Comparison of ENCODE assay signal across 8 mouse cellular contexts in genomic region chr11:73281528-73282027, GRCm38 (mm10). TPM values are rescaled to one million over a fixed set of nuclear protein-coding genes. Genes with fewer than 3 reads are reported as not detected.
DNase-seq lines count a peak whose midpoint lies in the region; ATAC-seq and TF ChIP-seq lines count a peak whose summit lies in the region.

No protein-coding gene starts in this region.

- no peaks in the 10 kb centered on the region; the same call in 1 of the 2 replicates for H3K4me1 ChIP-seq in heart, embryonic 16.5 days (ENCODE audit: control insufficient read depth, insufficient read depth, low read length)
- no peaks in the 10 kb centered on the region for H3K4me1 ChIP-seq in liver, embryonic 12.5 days
- H3K4me1 ChIP-seq in neural tube, embryonic 12.5 days = no peaks in the 10 kb centered on the region
- no peaks in the 10 kb centered on the region for H3K4me1 ChIP-seq in thymus, adult 2 months (replicated peaks; ENCODE audit: control insufficient read depth, insufficient read depth, low read length)

- H3K27ac ChIP-seq in heart, embryonic 16.5 days (ENCODE audit: low read length) = no peak overlapping the region
- H3K27ac ChIP-seq in liver, embryonic 12.5 days = no peak overlapping the region
- H3K27ac ChIP-seq in neural tube, embryonic 12.5 days = no peak overlapping the region
- no peak overlapping the region for H3K27ac ChIP-seq in thymus, adult 2 months (ENCODE audit: control insufficient read depth, insufficient read depth, low read length)

- H3K27me3 ChIP-seq in heart, embryonic 16.5 days (ENCODE audit: control insufficient read depth, insufficient read depth, low read length) = no peaks in the 10 kb centered on the region
- H3K27me3 ChIP-seq in liver, embryonic 12.5 days (replicated peaks) = no peaks in the 10 kb centered on the region; the same call in 1 of the 2 replicates
- no peaks in the 10 kb centered on the region for H3K27me3 ChIP-seq in neural tube, embryonic 12.5 days (replicated peaks)
- H3K27me3 ChIP-seq in thymus, adult 2 months (ENCODE audit: control insufficient read depth, insufficient read depth, low read length) = no peaks in the 10 kb centered on the region

- peak overlapping the region; percentile 31; the same call in 1 of the 2 replicates for H3K9ac ChIP-seq in heart, embryonic 16.5 days (ENCODE audit: low read length)
- no peak overlapping the region for H3K9ac ChIP-seq in liver, embryonic 12.5 days
- peak overlapping the region; percentile 38 for H3K9ac ChIP-seq in neural tube, embryonic 12.5 days

- 3% methylated on average over 16 of the region's 16 CpGs for WGBS in heart, embryonic 16.5 days
- 5% methylated on average over 16 of the region's 16 CpGs for WGBS in liver, embryonic 12.5 days (ENCODE audit: insufficient replicate concordance)
- whole genome bisulfite sequencing in neural tube, embryonic 12.5 days = 2% methylated on average over 16 of the region's 16 CpGs
- WGBS in thymus, adult 2 months = 4% methylated on average over 16 of the region's 16 CpGs

- H3K9me3 ChIP-seq in heart, embryonic 16.5 days (replicated peaks; ENCODE audit: control insufficient read depth, low read length) = no peaks in the 10 kb centered on the region
- H3K9me3 ChIP-seq in liver, embryonic 12.5 days (replicated peaks) = no peaks in the 10 kb centered on the region
- no peaks in the 10 kb centered on the region for H3K9me3 ChIP-seq in neural tube, embryonic 12.5 days

- H3K4me3 ChIP-seq in heart, embryonic 16.5 days (ENCODE audit: low read length) = peak overlapping the region; percentile 39
- peak overlapping the region; percentile 23 for H3K4me3 ChIP-seq in liver, embryonic 12.5 days
- H3K4me3 ChIP-seq in neural tube, embryonic 12.5 days = peak overlapping the region; percentile 32
- H3K4me3 ChIP-seq in thymus, adult 2 months (ENCODE audit: control insufficient read depth, insufficient read depth, low read length) = no peak overlapping the region

- TF ChIP-seq CTCF in brain, embryonic 14.5 days (IDR thresholded peaks at IDR 0.05; ENCODE audit: borderline replicate concordance, extremely low read depth, insufficient read depth, insufficient read length) = peak; percentile 29; the same call in 1 of the 2 replicates
- TF ChIP-seq CTCF in thymus, adult 2 months (IDR thresholded peaks at IDR 0.05; ENCODE audit: borderline replicate concordance, control insufficient read depth, extremely low read depth, insufficient read depth, low read length, poor library complexity) = no peak

- ATAC-seq in heart, embryonic 16.5 days (replicated peaks; ENCODE audit: extremely low read depth, insufficient read depth, low FRiP score) = peak; percentile 59
- peak; percentile 61; the same call in 1 of the 2 replicates for ATAC-seq in liver, embryonic 12.5 days
- ATAC-seq in neural tube, embryonic 12.5 days (ENCODE audit: low FRiP score, low read depth) = peak; percentile 76

- H3K4me2 ChIP-seq in heart, embryonic 16.5 days (ENCODE audit: low read depth, low read length) = peak overlapping the region; percentile 63
- H3K4me2 ChIP-seq in liver, embryonic 12.5 days = peak overlapping the region; percentile 48
- peak overlapping the region; percentile 57 for H3K4me2 ChIP-seq in neural tube, embryonic 12.5 days (replicated peaks)

- no peaks in the 10 kb centered on the region for H3K36me3 ChIP-seq in heart, embryonic 16.5 days (ENCODE audit: control insufficient read depth, insufficient read depth)
- H3K36me3 ChIP-seq in liver, embryonic 12.5 days = no peaks in the 10 kb centered on the region
- H3K36me3 ChIP-seq in neural tube, embryonic 12.5 days = no peaks in the 10 kb centered on the region
- no peaks in the 10 kb centered on the region for H3K36me3 ChIP-seq in thymus, adult 2 months (ENCODE audit: control insufficient read depth, insufficient read depth, low read length)

- peak; percentile 2 to 5 for DNase-seq in B cell, adult 2 months
- DNase-seq in brain, embryonic 14.5 days (ENCODE audit: low read depth) = peak; percentile 83
- peak; percentile 60 for DNase-seq in fibroblast of lung, adult 2 months (ENCODE audit: low read depth)
- peak; percentile 67 to 78 for DNase-seq in kidney, postnatal 25 days
- peak; percentile 19 for DNase-seq in thymus, adult 2 months

- no peak for TF ChIP-seq POLR2A in brain, embryonic 14.5 days (IDR thresholded peaks at IDR 0.05; ENCODE audit: borderline replicate concordance, extremely low read depth, insufficient read depth, insufficient read length, poor library complexity, severe bottlenecking)
- TF ChIP-seq POLR2A in thymus, adult 2 months (IDR thresholded peaks at IDR 0.05; ENCODE audit: control insufficient read depth, extremely low read depth, insufficient read depth, low read length, poor library complexity) = no peak

RNA-seq across cellular contexts. Expression of gene Trpv3, which starts 14.4 kb away (rescaled TPM):
- 0.14 and 0.27 TPM in 2 replicates for polyA plus RNA-seq in brain, embryonic 14.5 days (2012; rRNA removed)
- polyA plus RNA-seq in heart, embryonic 16.5 days (2015; fragmentation: Nextera tagmentation; extraction: Ambion mirVana) = 0.08 and 0.09 TPM in 2 replicates
- not detected in 2 replicates for polyA plus RNA-seq in liver, embryonic 12.5 days (2016; fragmentation: Nextera tagmentation; extraction: Ambion mirVana)
- 0.14 and 0.15 TPM in 2 replicates for polyA plus RNA-seq in neural tube, embryonic 12.5 days (2016; fragmentation: Nextera tagmentation; extraction: Ambion mirVana)
- 0.15 and 0.19 TPM in 2 replicates for polyA plus RNA-seq in thymus, adult 2 months (2012; rRNA removed)

RNA-seq across cellular contexts. Expression of gene Trpv1, which starts 47.5 kb away (rescaled TPM):
- 0.13 and 0.44 TPM in 2 replicates for polyA plus RNA-seq in brain, embryonic 14.5 days (2012; rRNA removed)
- 0.06 and 0.08 TPM in 2 replicates for polyA plus RNA-seq in heart, embryonic 16.5 days (2015; fragmentation: Nextera tagmentation; extraction: Ambion mirVana)
- not detected in 2 replicates for polyA plus RNA-seq in liver, embryonic 12.5 days (2016; fragmentation: Nextera tagmentation; extraction: Ambion mirVana)
- polyA plus RNA-seq in neural tube, embryonic 12.5 days (2016; fragmentation: Nextera tagmentation; extraction: Ambion mirVana) = 0.38 and 0.98 TPM in 2 replicates
- polyA plus RNA-seq in thymus, adult 2 months (2012; rRNA removed) = 0.16 and 0.55 TPM in 2 replicates

RNA-seq across cellular contexts. Expression of gene Aspa, which starts 47.8 kb away (rescaled TPM):
- 0.57 and 0.82 TPM in 2 replicates for polyA plus RNA-seq in brain, embryonic 14.5 days (2012; rRNA removed)
- polyA plus RNA-seq in heart, embryonic 16.5 days (2015; fragmentation: Nextera tagmentation; extraction: Ambion mirVana) = 0.25 and 0.41 TPM in 2 replicates
- polyA plus RNA-seq in liver, embryonic 12.5 days (2016; fragmentation: Nextera tagmentation; extraction: Ambion mirVana) = 1.1 and 1.2 TPM in 2 replicates
- 0.34 and 0.65 TPM in 2 replicates for polyA plus RNA-seq in neural tube, embryonic 12.5 days (2016; fragmentation: Nextera tagmentation; extraction: Ambion mirVana)
- polyA plus RNA-seq in thymus, adult 2 months (2012; rRNA removed) = 0.46 and 0.87 TPM in 2 replicates

RNA-seq across cellular contexts. Expression of gene Gm49340, which starts 48.0 kb away (rescaled TPM):
- polyA plus RNA-seq in brain, embryonic 14.5 days (2012; rRNA removed) = not detected in 2 replicates
- polyA plus RNA-seq in heart, embryonic 16.5 days (2015; fragmentation: Nextera tagmentation; extraction: Ambion mirVana) = not detected in 2 replicates
- polyA plus RNA-seq in liver, embryonic 12.5 days (2016; fragmentation: Nextera tagmentation; extraction: Ambion mirVana) = not detected in 2 replicates
- not detected in 2 replicates for polyA plus RNA-seq in neural tube, embryonic 12.5 days (2016; fragmentation: Nextera tagmentation; extraction: Ambion mirVana)
- not detected in 2 replicates for polyA plus RNA-seq in thymus, adult 2 months (2012; rRNA removed)

RNA-seq across cellular contexts. Expression of gene Spata22, which starts 48.0 kb away (rescaled TPM):
- 0.05 and 0.08 TPM in 2 replicates for polyA plus RNA-seq in brain, embryonic 14.5 days (2012; rRNA removed)
- not detected in 2 replicates for polyA plus RNA-seq in heart, embryonic 16.5 days (2015; fragmentation: Nextera tagmentation; extraction: Ambion mirVana)
- polyA plus RNA-seq in liver, embryonic 12.5 days (2016; fragmentation: Nextera tagmentation; extraction: Ambion mirVana) = 1.0 and 1.9 TPM in 2 replicates
- polyA plus RNA-seq in neural tube, embryonic 12.5 days (2016; fragmentation: Nextera tagmentation; extraction: Ambion mirVana) = not detected in 2 replicates
- not detected in 2 replicates for polyA plus RNA-seq in thymus, adult 2 months (2012; rRNA removed)

Comparison
In these comparisons a context has a peak if more than half of its experiments do, and no peak if none do; other contexts are left out.
1. DNase-seq: peak in every context shown above with its lines; median percentile 83 in brain, embryonic 14.5 days; 72 in kidney, postnatal 25 days; 60 in fibroblast of lung, adult 2 months; 19 in thymus, adult 2 months; 4 in B cell, adult 2 months.